Mouse (Mus musculus): Measurements from ENCODE around the gene Snap91. TPM values are rescaled to one million over a fixed set of nuclear protein-coding genes. Genes with fewer than 3 reads are reported as not detected.

The Snap91 gene
- polyA plus RNA-seq, 1 experiment from 2014 or later: 0.26 TPM

- Histone ChIP-seq H3K9ac (no peak overlapping the region), H3K4me1 (replicated peaks) (no peaks in the 10 kb centered on the region), H3K27me3 (no peaks in the 10 kb centered on the region), H3K9me3 (replicated peaks) (no peaks in the 10 kb centered on the region), H3K27ac (replicated peaks) (no peak overlapping the region), H3K36me3 (replicated peaks) (no peaks in the 10 kb centered on the region), H3K4me3 (replicated peaks) (no peak overlapping the region), H3K4me2 (no peak overlapping the region)
- ATAC-seq (ENCODE audit: insufficient read depth): no peak
- 47% methylated on average over 4 of the region's 4 CpGs for WGBS (ENCODE audit: insufficient replicate concordance)
These were observed 102.2 kb downstream of the Snap91 start for GRCm38 (mm10) chr9:86778212-86778611.

GRCm38 (mm10) chr9:86777309-86777708 lies 103.1 kb downstream of the Snap91 start:
- 50% methylated on average over 7 of the region's 7 CpGs for WGBS (ENCODE audit: insufficient replicate concordance)
- H3K9me3 ChIP-seq (replicated peaks): no peaks in the 10 kb centered on the region
- H3K4me3 ChIP-seq (replicated peaks): no peak overlapping the region
- no peak overlapping the region for H3K27ac ChIP-seq (replicated peaks)
- H3K27me3 ChIP-seq: no peaks in the 10 kb centered on the region
- H3K4me2 ChIP-seq: no peak overlapping the region
- H3K36me3 ChIP-seq (replicated peaks): no peaks in the 10 kb centered on the region
- no peak overlapping the region for H3K9ac ChIP-seq
- H3K4me1 ChIP-seq (replicated peaks): no peaks in the 10 kb centered on the region
- ATAC-seq (ENCODE audit: insufficient read depth): no peak

GRCm38 (mm10) chr9:86775374-86775773 lies 105.1 kb downstream of the Snap91 start:
- no peak for ATAC-seq (ENCODE audit: insufficient read depth)
- WGBS (ENCODE audit: insufficient replicate concordance): 71% methylated on average over 6 of the region's 6 CpGs

GRCm38 (mm10) chr9:86773996-86774395 lies 106.5 kb downstream of the Snap91 start:
- Histone ChIP-seq H3K4me2 (no peak overlapping the region), H3K9me3 (replicated peaks) (no peaks in the 10 kb centered on the region), H3K36me3 (replicated peaks) (no peaks in the 10 kb centered on the region), H3K27ac (replicated peaks) (no peak overlapping the region), H3K27me3 (no peaks in the 10 kb centered on the region), H3K4me1 (replicated peaks) (no peaks in the 10 kb centered on the region), H3K9ac (no peak overlapping the region), H3K4me3 (replicated peaks) (no peak overlapping the region)
- no peak for ATAC-seq (ENCODE audit: insufficient read depth)
- WGBS (ENCODE audit: insufficient replicate concordance): 58% methylated on average over 8 of the region's 8 CpGs

More at GRCm38 (mm10) chr9:86775374-86775773, 105.1 kb downstream of the Snap91 start:
- no peak overlapping the region for H3K9ac ChIP-seq
- no peak overlapping the region for H3K27ac ChIP-seq (replicated peaks)
- no peaks in the 10 kb centered on the region for H3K27me3 ChIP-seq
- H3K9me3 ChIP-seq (replicated peaks): no peaks in the 10 kb centered on the region
- no peaks in the 10 kb centered on the region for H3K4me1 ChIP-seq (replicated peaks)
- no peaks in the 10 kb centered on the region for H3K36me3 ChIP-seq (replicated peaks)
- no peak overlapping the region for H3K4me3 ChIP-seq (replicated peaks)
- no peak overlapping the region for H3K4me2 ChIP-seq

- no peaks in the 10 kb centered on the region for H3K36me3 ChIP-seq (replicated peaks)
- H3K9ac ChIP-seq: no peak overlapping the region
- no peak for ATAC-seq (ENCODE audit: insufficient read depth)
- H3K4me2 ChIP-seq: no peak overlapping the region
- no peak overlapping the region for H3K27ac ChIP-seq (replicated peaks)
- H3K4me3 ChIP-seq (replicated peaks): no peak overlapping the region
- H3K4me1 ChIP-seq (replicated peaks): no peaks in the 10 kb centered on the region
- WGBS (ENCODE audit: insufficient replicate concordance): 51% methylated on average over 3 of the region's 3 CpGs
- H3K9me3 ChIP-seq (replicated peaks): no peaks in the 10 kb centered on the region
- H3K27me3 ChIP-seq: no peaks in the 10 kb centered on the region
These were observed 107.6 kb downstream of the Snap91 start for GRCm38 (mm10) chr9:86772897-86773296.

- Histone ChIP-seq H3K4me1 (replicated peaks) (no peaks in the 10 kb centered on the region), H3K4me2 (no peak overlapping the region), H3K4me3 (replicated peaks) (no peak overlapping the region), H3K9me3 (replicated peaks) (no peaks in the 10 kb centered on the region), H3K36me3 (replicated peaks) (no peaks in the 10 kb centered on the region), H3K9ac (no peak overlapping the region), H3K27me3 (no peaks in the 10 kb centered on the region), H3K27ac (replicated peaks) (no peak overlapping the region)
- ATAC-seq (ENCODE audit: insufficient read depth): no peak
- 69% methylated on average over 10 of the region's 10 CpGs for WGBS (ENCODE audit: insufficient replicate concordance)
These were observed 113.5 kb downstream of the Snap91 start for GRCm38 (mm10) chr9:86766991-86767390.

GRCm38 (mm10) chr9:86764002-86764401 lies 116.5 kb downstream of the Snap91 start:
- Histone ChIP-seq H3K27me3 (no peaks in the 10 kb centered on the region), H3K4me3 (replicated peaks) (no peak overlapping the region), H3K4me2 (no peak overlapping the region), H3K9ac (no peak overlapping the region), H3K36me3 (replicated peaks) (no peaks in the 10 kb centered on the region), H3K9me3 (replicated peaks) (no peaks in the 10 kb centered on the region), H3K4me1 (replicated peaks) (no peaks in the 10 kb centered on the region), H3K27ac (replicated peaks) (no peak overlapping the region)
- no peak for ATAC-seq (ENCODE audit: insufficient read depth)
- 50% methylated on average over 2 of the region's 2 CpGs for WGBS (ENCODE audit: insufficient replicate concordance)

GRCm38 (mm10) chr9:86762477-86763376 lies 117.7 kb downstream of the Snap91 start:
- Histone ChIP-seq H3K27me3 (no peaks in the 10 kb centered on the region), H3K36me3 (replicated peaks) (no peaks in the 10 kb centered on the region), H3K4me1 (replicated peaks) (no peaks in the 10 kb centered on the region), H3K9ac (no peak overlapping the region), H3K9me3 (replicated peaks) (no peaks in the 10 kb centered on the region), H3K27ac (replicated peaks) (no peak overlapping the region), H3K4me2 (no peak overlapping the region), H3K4me3 (replicated peaks) (no peak overlapping the region)
- no peak for ATAC-seq (ENCODE audit: insufficient read depth)
- WGBS (ENCODE audit: insufficient replicate concordance): 55% methylated on average over 8 of the region's 8 CpGs

- ATAC-seq (ENCODE audit: insufficient read depth): no peak
- Histone ChIP-seq H3K4me1 (replicated peaks) (no peaks in the 10 kb centered on the region), H3K36me3 (replicated peaks) (no peaks in the 10 kb centered on the region), H3K4me3 (replicated peaks) (no peak overlapping the region), H3K27ac (replicated peaks) (no peak overlapping the region), H3K9me3 (replicated peaks) (no peaks in the 10 kb centered on the region), H3K9ac (no peak overlapping the region), H3K4me2 (no peak overlapping the region), H3K27me3 (peaks cover 10% of the 10 kb centered on the region; the same call in 1 of the 2 replicates)
- 26% methylated on average over 13 of the region's 13 CpGs for WGBS (ENCODE audit: insufficient replicate concordance)
These were observed 134.4 kb downstream of the Snap91 start for GRCm38 (mm10) chr9:86745926-86746581.

GRCm38 (mm10) chr9:86744041-86744440 lies 136.4 kb downstream of the Snap91 start:
- ATAC-seq (ENCODE audit: insufficient read depth): no peak
- H3K9me3 ChIP-seq (replicated peaks): no peaks in the 10 kb centered on the region
- no peak overlapping the region for H3K4me3 ChIP-seq (replicated peaks)
- H3K27ac ChIP-seq (replicated peaks): no peak overlapping the region
- no peaks in the 10 kb centered on the region for H3K36me3 ChIP-seq (replicated peaks)
- no peak overlapping the region for H3K4me2 ChIP-seq
- 27% methylated on average over 5 of the region's 5 CpGs for WGBS (ENCODE audit: insufficient replicate concordance)
- peaks cover 10% of the 10 kb centered on the region; the same call in 1 of the 2 replicates for H3K27me3 ChIP-seq
- H3K4me1 ChIP-seq (replicated peaks): no peaks in the 10 kb centered on the region
- no peak overlapping the region for H3K9ac ChIP-seq
